Mouse (Mus musculus): ENCODE measurements around the gene Uck2. TPM values are rescaled to one million over a fixed set of nuclear protein-coding genes. Genes with fewer than 3 reads are reported as not detected.

Gene Uck2
- polyA plus RNA-seq, 1 experiment from 2014 or later, result 67.7 TPM

GRCm38 (mm10) chr1:167300122-167300521, 15.0 kb upstream of the Uck2 start:
- no peaks in the 10 kb centered on the region for H3K36me3 ChIP-seq (ENCODE audit: insufficient read depth, low read length)
- no peaks in the 10 kb centered on the region for H3K4me1 ChIP-seq (ENCODE audit: insufficient read depth, low read length)
- no peak overlapping the region for H3K9ac ChIP-seq (replicated peaks; ENCODE audit: low read length)
- 74% methylated on average over 2 of the region's 2 CpGs for WGBS
- no peak overlapping the region for H3K4me3 ChIP-seq (ENCODE audit: low read length)
- no peak overlapping the region for H3K27ac ChIP-seq (ENCODE audit: low read length)
- H3K4me2 ChIP-seq (replicated peaks; ENCODE audit: low read depth, low read length), result no peak overlapping the region
- no peak for ATAC-seq (ENCODE audit: low FRiP score, low TSS enrichment)
- H3K9me3 ChIP-seq (ENCODE audit: low read length), result no peaks in the 10 kb centered on the region
- H3K27me3 ChIP-seq (ENCODE audit: insufficient read depth, low read length), result no peaks in the 10 kb centered on the region

GRCm38 (mm10) chr1:167295679-167296402, 10.7 kb upstream of the Uck2 start:
- no peak overlapping the region for H3K27ac ChIP-seq (ENCODE audit: low read length)
- no peaks in the 10 kb centered on the region for H3K36me3 ChIP-seq (ENCODE audit: insufficient read depth, low read length)
- no peak overlapping the region for H3K4me2 ChIP-seq (replicated peaks; ENCODE audit: low read depth, low read length)
- no peaks in the 10 kb centered on the region for H3K27me3 ChIP-seq (ENCODE audit: insufficient read depth, low read length)
- H3K4me1 ChIP-seq (ENCODE audit: insufficient read depth, low read length), result peaks cover 8% of the 10 kb centered on the region; the same call in 1 of the 2 replicates
- ATAC-seq (ENCODE audit: low FRiP score, low TSS enrichment), result no peak
- 54% methylated on average over 13 of the region's 13 CpGs for WGBS
- no peak overlapping the region for H3K4me3 ChIP-seq (ENCODE audit: low read length)
- no peaks in the 10 kb centered on the region for H3K9me3 ChIP-seq (ENCODE audit: low read length)
- no peak overlapping the region for H3K9ac ChIP-seq (replicated peaks; ENCODE audit: low read length)

- no peak overlapping the region for H3K4me3 ChIP-seq (ENCODE audit: low read length)
- WGBS, result 9% methylated on average over 11 of the region's 11 CpGs
- no peaks in the 10 kb centered on the region for H3K36me3 ChIP-seq (ENCODE audit: insufficient read depth, low read length)
- no peaks in the 10 kb centered on the region for H3K27me3 ChIP-seq (ENCODE audit: insufficient read depth, low read length)
- H3K27ac ChIP-seq (ENCODE audit: low read length), result 0 out of 2 replicates have a peak overlapping the region, but pooled peaks have one; percentile 18
- no peak overlapping the region for H3K9ac ChIP-seq (replicated peaks; ENCODE audit: low read length)
- no peak overlapping the region for H3K4me2 ChIP-seq (replicated peaks; ENCODE audit: low read depth, low read length)
- H3K4me1 ChIP-seq (ENCODE audit: insufficient read depth, low read length), result peaks cover 22% of the 10 kb centered on the region
- H3K9me3 ChIP-seq (ENCODE audit: low read length), result no peaks in the 10 kb centered on the region
- ATAC-seq (ENCODE audit: low FRiP score, low TSS enrichment), result peak; percentile 64
These were observed 7.3 kb upstream of the Uck2 start for GRCm38 (mm10) chr1:167292447-167292846.

GRCm38 (mm10) chr1:167291610-167292009, 6.5 kb upstream of the Uck2 start:
- Histone ChIP-seq H3K27me3 (ENCODE audit: insufficient read depth, low read length) (no peaks in the 10 kb centered on the region), H3K36me3 (ENCODE audit: insufficient read depth, low read length) (no peaks in the 10 kb centered on the region), H3K4me2 (replicated peaks; ENCODE audit: low read depth, low read length) (no peak overlapping the region), H3K4me1 (ENCODE audit: insufficient read depth, low read length) (peaks cover 22% of the 10 kb centered on the region), H3K9ac (replicated peaks; ENCODE audit: low read length) (no peak overlapping the region), H3K27ac (ENCODE audit: low read length) (no peak overlapping the region), H3K4me3 (ENCODE audit: low read length) (no peak overlapping the region), H3K9me3 (ENCODE audit: low read length) (no peaks in the 10 kb centered on the region)
- WGBS, result 77% methylated on average over 8 of the region's 8 CpGs
- ATAC-seq (ENCODE audit: low FRiP score, low TSS enrichment), result no peak

- no peak overlapping the region for H3K27ac ChIP-seq (ENCODE audit: low read length)
- no peak overlapping the region for H3K4me3 ChIP-seq (ENCODE audit: low read length)
- H3K27me3 ChIP-seq (ENCODE audit: insufficient read depth, low read length), result no peaks in the 10 kb centered on the region
- no peak overlapping the region for H3K9ac ChIP-seq (replicated peaks; ENCODE audit: low read length)
- ATAC-seq (ENCODE audit: low FRiP score, low TSS enrichment), result no peak
- 39% methylated on average over 6 of the region's 6 CpGs for WGBS
- H3K36me3 ChIP-seq (ENCODE audit: insufficient read depth, low read length), result no peaks in the 10 kb centered on the region
- no peaks in the 10 kb centered on the region for H3K9me3 ChIP-seq (ENCODE audit: low read length)
- peaks cover 28% of the 10 kb centered on the region for H3K4me1 ChIP-seq (ENCODE audit: insufficient read depth, low read length)
- H3K4me2 ChIP-seq (replicated peaks; ENCODE audit: low read depth, low read length), result no peak overlapping the region
These were observed 5.1 kb upstream of the Uck2 start for GRCm38 (mm10) chr1:167290263-167290592.

- H3K4me1 ChIP-seq (ENCODE audit: insufficient read depth, low read length), result peaks cover 30% of the 10 kb centered on the region
- no peak overlapping the region for H3K27ac ChIP-seq (ENCODE audit: low read length)
- WGBS, result 6% methylated on average over 11 of the region's 11 CpGs
- no peaks in the 10 kb centered on the region for H3K9me3 ChIP-seq (ENCODE audit: low read length)
- no peak overlapping the region; the same call in 1 of the 2 replicates for H3K9ac ChIP-seq (replicated peaks; ENCODE audit: low read length)
- no peaks in the 10 kb centered on the region for H3K36me3 ChIP-seq (ENCODE audit: insufficient read depth, low read length)
- H3K4me3 ChIP-seq (ENCODE audit: low read length), result no peak overlapping the region
- no peak overlapping the region for H3K4me2 ChIP-seq (replicated peaks; ENCODE audit: low read depth, low read length)
- ATAC-seq (ENCODE audit: low FRiP score, low TSS enrichment), result peak; percentile 64; the same call in 1 of the 2 replicates
- no peaks in the 10 kb centered on the region for H3K27me3 ChIP-seq (ENCODE audit: insufficient read depth, low read length)
These were observed 4.6 kb upstream of the Uck2 start for GRCm38 (mm10) chr1:167289567-167290262.

- no peak overlapping the region for H3K27ac ChIP-seq (ENCODE audit: low read length)
- H3K27me3 ChIP-seq (ENCODE audit: insufficient read depth, low read length), result no peaks in the 10 kb centered on the region
- peaks cover 27% of the 10 kb centered on the region for H3K4me1 ChIP-seq (ENCODE audit: insufficient read depth, low read length)
- no peak overlapping the region for H3K4me3 ChIP-seq (ENCODE audit: low read length)
- no peaks in the 10 kb centered on the region for H3K9me3 ChIP-seq (ENCODE audit: low read length)
- H3K36me3 ChIP-seq (ENCODE audit: insufficient read depth, low read length), result no peaks in the 10 kb centered on the region
- no peak for ATAC-seq (ENCODE audit: low FRiP score, low TSS enrichment)
- no peak overlapping the region for H3K9ac ChIP-seq (replicated peaks; ENCODE audit: low read length)
- H3K4me2 ChIP-seq (replicated peaks; ENCODE audit: low read depth, low read length), result no peak overlapping the region
- 47% methylated on average over 11 of the region's 11 CpGs for WGBS
These were observed 3.8 kb upstream of the Uck2 start for GRCm38 (mm10) chr1:167288665-167289538.

- Histone ChIP-seq H3K9ac (replicated peaks; ENCODE audit: low read length) (no peak overlapping the region), H3K4me3 (ENCODE audit: low read length) (no peak overlapping the region), H3K36me3 (ENCODE audit: insufficient read depth, low read length) (no peaks in the 10 kb centered on the region), H3K9me3 (ENCODE audit: low read length) (no peaks in the 10 kb centered on the region), H3K4me2 (replicated peaks; ENCODE audit: low read depth, low read length) (no peak overlapping the region), H3K27ac (ENCODE audit: low read length) (no peak overlapping the region), H3K27me3 (ENCODE audit: insufficient read depth, low read length) (no peaks in the 10 kb centered on the region), H3K4me1 (ENCODE audit: insufficient read depth, low read length) (peaks cover 33% of the 10 kb centered on the region)
- 83% methylated on average over 5 of the region's 5 CpGs for WGBS
- ATAC-seq (ENCODE audit: low FRiP score, low TSS enrichment), result no peak
These were observed 2.0 kb upstream of the Uck2 start for GRCm38 (mm10) chr1:167287156-167287555.

- no peaks in the 10 kb centered on the region for H3K27me3 ChIP-seq (ENCODE audit: insufficient read depth, low read length)
- under 1% methylated on average over 8 of the region's 8 CpGs for WGBS
- H3K27ac ChIP-seq (ENCODE audit: low read length), result peak overlapping the region; percentile 96
- H3K9me3 ChIP-seq (ENCODE audit: low read length), result no peaks in the 10 kb centered on the region
- H3K4me2 ChIP-seq (replicated peaks; ENCODE audit: low read depth, low read length), result peak overlapping the region; percentile 89
- peak overlapping the region; percentile 84 for H3K9ac ChIP-seq (replicated peaks; ENCODE audit: low read length)
- peaks cover 35% of the 10 kb centered on the region for H3K4me1 ChIP-seq (ENCODE audit: insufficient read depth, low read length)
- ATAC-seq (ENCODE audit: low FRiP score, low TSS enrichment), result no peak
- no peaks in the 10 kb centered on the region for H3K36me3 ChIP-seq (ENCODE audit: insufficient read depth, low read length)
- peak overlapping the region; percentile 91 for H3K4me3 ChIP-seq (ENCODE audit: low read length)
These were observed 236 bp upstream of the Uck2 start for GRCm38 (mm10) chr1:167285356-167285755.
